Mouse (Mus musculus) cortical plate, adult 2 months (tissue): ENCODE measurements at regions not wholly inside any gene's neighbourhood (a gene's known extent, or its start where the extent isn't known, plus 50 kb on each side); places are given as distances from the start of the nearest gene placed in this dataset.

Source experiments
- CTCF ChIP-seq: fragments of 200-500 bp; IDR thresholded peaks from 2 replicates; pipeline ENCODE4 v1.5.1; 2011; ENCODE audit warnings: mild to moderate bottlenecking, control low read depth, low read length; ENCODE audit not compliant: insufficient read depth; ENCODE audit errors: extremely low read depth
- POLR2A ChIP-seq: fragments of 200-500 bp; IDR thresholded peaks from 2 replicates; pipeline ENCODE4 v1.6.1; 2011; ENCODE audit warnings: mild to moderate bottlenecking, low read length, control low read depth; ENCODE audit not compliant: insufficient read depth; ENCODE audit errors: extremely low read depth

- no peak for TF ChIP-seq POLR2A
- no peak for TF ChIP-seq CTCF
These were observed 201.8 kb downstream of the Foxo1 start for GRCm38 (mm10) chr3:52469900-52470299.
